Mouse (Mus musculus): Measurements from ENCODE around the gene Slc25a51. TPM values are rescaled to one million over a fixed set of nuclear protein-coding genes. Genes with fewer than 3 reads are reported as not detected.

Slc25a51 gene
- 100 to 1,000 TPM; 103 to 145 (median 128) TPM for total RNA-seq (2022)

DNA sequence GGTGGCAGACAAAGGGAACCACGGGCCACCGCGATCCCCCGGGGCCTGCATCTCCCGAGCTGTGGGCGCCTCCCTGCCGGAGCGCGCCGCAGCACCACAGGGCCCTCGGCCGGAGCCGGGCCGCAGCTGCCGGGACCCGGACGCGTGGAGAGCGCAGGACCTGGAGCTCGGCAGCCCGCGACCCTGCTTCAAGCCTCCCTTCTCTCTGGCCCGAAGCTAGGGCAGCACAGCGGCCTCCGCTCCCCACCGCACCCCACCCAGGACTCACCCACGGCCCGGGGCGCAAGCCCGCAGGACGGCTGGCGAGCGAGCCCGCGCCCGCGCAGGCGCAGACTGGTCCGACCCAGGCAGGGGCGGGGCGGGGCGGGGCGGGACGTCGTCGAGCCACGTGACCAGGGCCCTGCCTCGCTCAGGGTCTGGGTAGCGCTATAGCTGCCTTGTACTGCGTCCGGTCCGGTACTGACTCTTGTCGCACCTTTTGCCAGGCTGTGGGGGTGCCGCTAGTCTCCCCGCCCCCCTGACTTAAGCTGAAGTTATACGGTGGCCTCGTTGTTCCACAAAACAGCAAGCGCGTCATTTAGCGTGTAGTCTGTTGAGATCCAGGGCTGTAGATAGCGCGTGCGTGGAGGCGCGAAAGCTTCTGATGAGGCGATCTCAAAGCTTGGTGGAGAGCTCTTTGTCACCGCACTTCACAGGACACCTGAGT, at the start of gene Slc25a51:
Gene Slc25a51 (minus strand): TSS at position 340 of the 706 bp plus-strand sequence.
- DNase-seq (ENCODE audit: low spot score in 2 of 2), result peak; percentile 84 to 87

- DNase-seq (ENCODE audit: low spot score in 2 of 2), result no peak
Measured at GRCm38 (mm10) chr4:45457543-45457942, 49.0 kb upstream of the Slc25a51 start.

- DNase-seq (ENCODE audit: low spot score in 2 of 2), result no peak
Measured at GRCm38 (mm10) chr4:45455001-45455400, 46.4 kb upstream of the Slc25a51 start.

DNA sequence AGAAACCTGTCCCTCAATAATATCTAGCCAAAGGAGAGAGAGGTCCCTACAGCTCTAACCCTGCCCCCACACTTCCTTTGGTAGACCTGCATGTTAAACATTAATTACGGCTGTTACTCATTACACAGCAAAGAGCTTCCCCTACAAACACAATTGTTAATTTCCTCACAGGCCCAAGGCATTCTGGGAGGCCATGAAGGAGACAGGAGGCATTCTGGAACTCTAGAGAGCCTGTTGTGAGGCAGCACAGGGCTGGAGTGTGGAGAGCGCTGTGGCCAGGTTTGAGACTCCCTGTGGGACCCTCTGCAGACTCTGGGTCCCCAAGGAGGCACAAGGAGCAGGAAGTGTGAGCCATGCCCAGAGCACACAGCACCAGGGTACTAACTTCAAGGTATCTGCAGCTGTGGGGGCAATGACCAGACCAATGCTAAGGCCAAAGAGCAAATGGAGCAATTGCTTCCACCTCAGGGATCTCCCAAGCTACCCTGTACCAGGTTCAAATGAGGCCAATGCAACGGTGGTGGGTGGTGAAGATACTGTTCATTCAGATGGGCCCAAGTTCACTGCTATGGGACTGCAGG, 44.8 kb upstream of the Slc25a51 start:
- no peak for DNase-seq (ENCODE audit: low spot score in 2 of 2)

DNA sequence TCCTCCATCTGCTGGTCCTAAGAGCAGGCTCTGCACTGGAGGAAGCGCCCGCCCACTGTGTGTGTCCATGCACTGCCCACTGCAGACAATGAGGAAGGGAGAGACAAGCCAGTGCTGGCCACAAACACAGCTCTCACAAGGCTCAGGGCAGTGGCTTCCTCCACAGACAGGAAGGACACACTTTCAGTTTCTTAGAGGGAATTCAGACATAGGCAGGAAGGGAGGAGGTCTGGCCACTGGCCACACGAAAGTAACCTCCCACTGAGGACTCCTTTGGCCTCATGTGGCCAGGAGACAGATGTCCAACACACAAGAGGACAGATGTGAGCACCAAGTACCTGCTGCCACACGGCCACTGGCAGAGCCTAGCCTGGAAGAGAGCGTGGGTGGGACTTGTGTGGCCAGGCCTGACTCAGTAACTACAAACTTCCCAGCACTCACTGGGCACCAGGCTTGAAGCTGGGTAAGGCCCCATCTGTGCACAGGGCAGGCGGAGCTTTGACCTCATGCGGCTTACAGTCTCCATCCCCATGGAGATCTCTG, 44.1 kb upstream of the Slc25a51 start:
- no peak for DNase-seq (ENCODE audit: low spot score in 2 of 2)

DNA sequence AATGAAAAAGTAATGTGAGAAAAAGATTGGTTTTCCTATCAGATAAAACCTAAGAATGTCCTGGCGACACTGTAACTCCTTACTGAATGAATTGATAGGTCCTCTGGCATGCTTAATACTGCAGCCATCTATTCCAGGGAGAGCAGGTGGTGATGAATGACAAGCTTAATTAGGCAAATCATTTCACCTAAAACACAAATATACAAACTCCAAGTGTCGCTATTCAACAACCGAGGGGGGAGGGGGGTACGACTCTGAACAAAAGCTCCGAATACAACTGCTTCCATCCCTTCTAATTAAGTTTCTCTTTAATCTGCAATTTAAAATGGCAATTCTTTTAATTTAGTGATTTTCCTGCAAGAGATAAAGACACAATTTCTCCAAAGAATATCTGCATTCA, 40.4 kb upstream of the Slc25a51 start:
- DNase-seq (ENCODE audit: low spot score in 2 of 2), result no peak

DNA sequence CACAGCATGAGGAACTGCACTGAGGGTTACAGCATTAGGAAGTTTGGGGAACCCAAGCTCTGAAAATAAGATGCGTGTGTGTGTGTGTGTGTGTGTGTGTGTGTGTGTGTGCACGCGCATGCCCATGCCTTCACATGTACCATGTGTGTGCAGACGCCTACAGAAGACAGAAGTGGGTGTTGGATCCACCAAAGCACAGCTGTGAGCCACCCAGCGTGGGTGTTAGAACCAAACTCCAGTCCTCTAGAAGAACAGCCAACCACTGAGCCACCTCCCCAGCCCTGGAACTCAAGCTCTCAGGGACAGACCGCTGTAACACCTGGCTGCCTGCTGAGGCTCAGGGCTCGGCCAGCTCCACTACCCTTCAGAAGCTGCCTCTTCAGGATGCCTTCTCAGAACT, 39.9 kb upstream of the Slc25a51 start:
- DNase-seq (ENCODE audit: low spot score in 2 of 2), result peak; percentile 40 to 41

DNA sequence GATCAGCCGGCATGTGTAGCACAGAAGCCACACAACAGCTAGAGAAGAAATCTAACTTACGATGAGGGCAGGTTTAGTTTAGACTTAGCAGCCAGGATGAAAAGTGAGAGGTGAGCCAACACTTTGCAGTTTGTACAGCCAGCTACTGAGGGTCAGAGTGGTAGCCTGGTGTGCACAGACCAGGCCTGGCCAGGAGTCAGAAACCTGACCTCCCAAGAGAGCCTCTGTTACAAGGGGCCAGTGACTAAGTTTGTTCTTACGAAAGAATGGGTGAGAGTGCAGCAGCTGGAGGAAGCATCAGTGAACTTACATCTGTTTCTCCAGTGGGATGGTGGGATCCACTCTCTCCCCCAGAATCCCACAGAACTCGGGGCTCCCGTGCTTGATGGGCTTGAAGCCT, 38.6 kb upstream of the Slc25a51 start:
- DNase-seq (ENCODE audit: low spot score in 2 of 2), result no peak

GRCm38 (mm10) chr4:45445235-45445634, 36.7 kb upstream of the Slc25a51 start:
- no peak for DNase-seq (ENCODE audit: low spot score in 2 of 2)

DNA sequence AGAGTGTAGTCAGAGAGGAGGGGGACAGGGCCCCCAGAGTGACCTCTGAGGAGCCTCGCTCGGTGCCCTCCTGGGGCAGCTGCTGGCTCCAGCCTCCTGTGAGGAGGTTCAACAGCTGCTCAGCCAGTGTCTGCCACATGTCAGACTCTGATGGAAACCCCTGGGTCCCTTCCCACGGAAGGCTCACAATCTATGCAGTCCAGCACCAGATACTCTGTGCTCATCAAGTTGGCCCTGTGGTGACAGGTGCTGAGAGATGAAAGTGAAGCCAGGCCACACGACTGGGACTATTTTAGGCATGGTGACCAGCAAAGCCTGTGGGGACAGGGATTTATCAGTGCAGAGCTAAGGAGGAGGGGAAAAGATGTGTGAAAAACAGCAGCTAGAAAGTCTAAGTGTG, 36.2 kb upstream of the Slc25a51 start:
- no peak for DNase-seq (ENCODE audit: low spot score in 2 of 2)

DNA sequence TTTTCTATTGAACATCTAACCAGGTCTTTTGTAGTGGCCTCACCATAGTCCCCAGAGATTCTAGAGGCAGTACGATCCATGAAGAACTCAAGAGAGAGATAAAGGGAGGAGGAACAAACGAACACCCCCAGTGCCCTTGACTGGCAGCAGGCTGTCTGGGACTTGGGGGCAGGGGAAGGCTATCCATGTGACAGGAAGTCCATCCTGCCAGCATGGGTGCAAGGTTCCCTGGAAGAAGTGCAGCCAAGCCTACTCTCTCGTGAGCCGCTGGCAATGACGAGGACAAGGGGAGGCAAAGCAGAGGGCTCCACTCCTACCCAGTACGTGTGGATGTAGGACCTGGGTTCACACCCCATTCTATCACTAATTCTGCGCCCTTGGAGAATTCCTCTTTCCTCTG, 35.1 kb upstream of the Slc25a51 start:
- DNase-seq (ENCODE audit: low spot score in 2 of 2), result no peak

DNA sequence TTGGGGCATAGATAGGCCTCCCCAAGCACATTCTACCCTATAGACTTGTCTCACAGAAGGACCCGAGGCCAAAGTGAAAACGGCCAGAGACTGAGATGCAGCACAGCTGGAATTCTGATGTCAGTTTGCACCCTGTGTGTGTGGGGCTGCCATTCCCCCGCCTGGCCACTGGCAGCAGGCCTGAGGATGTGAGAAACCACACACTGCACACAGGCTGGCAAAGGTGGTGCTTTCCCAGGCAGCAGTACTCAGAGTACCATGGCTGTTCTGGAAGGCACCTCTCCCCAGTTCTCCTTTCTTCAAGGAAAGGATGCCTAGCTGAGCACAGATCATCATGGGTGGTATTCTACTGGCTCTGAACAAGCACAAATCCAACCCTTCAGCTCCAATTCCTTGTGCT, 33.7 kb upstream of the Slc25a51 start:
- DNase-seq (ENCODE audit: low spot score in 2 of 2), result no peak

DNA sequence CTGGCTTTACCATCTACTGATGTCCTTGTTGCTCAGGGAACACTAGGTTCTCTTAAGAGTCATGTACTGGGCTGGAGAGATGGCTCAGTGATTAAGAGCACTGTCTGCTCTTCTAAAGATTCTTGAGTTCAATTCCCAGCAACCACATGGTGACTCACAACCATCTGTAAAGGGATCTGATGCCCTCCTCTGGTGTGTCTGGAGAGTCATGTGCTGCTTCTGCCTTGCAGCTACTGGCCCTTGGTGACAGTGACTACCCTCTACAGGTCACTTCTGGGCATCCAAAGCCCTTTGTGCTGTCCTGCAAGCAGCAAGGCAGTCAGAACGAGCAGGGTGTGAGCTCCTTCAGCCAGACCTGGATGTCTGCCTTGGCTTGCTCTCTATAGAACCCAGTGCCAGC, 33.2 kb upstream of the Slc25a51 start:
- no peak for DNase-seq (ENCODE audit: low spot score in 2 of 2)

DNA sequence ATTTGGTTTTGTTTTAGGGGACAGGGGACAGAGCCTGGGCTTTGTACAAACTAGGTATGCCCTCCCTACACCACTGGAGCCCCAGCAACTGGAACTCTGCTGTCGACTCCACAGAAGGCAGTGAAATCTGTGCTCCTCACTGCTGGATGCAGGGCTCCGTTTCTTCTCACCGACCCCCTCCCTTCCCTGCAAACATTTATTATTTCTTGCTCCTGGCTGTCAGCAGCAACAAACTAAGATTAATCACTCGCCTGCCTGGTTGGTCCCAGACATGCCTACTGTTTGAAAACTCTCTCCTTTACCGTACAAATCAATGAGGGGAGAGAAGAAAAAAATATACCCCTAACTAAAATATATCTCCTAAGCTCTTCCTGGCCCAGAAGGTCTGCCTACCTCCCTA, 30.7 kb upstream of the Slc25a51 start:
- DNase-seq (ENCODE audit: low spot score in 2 of 2), result no peak

DNA sequence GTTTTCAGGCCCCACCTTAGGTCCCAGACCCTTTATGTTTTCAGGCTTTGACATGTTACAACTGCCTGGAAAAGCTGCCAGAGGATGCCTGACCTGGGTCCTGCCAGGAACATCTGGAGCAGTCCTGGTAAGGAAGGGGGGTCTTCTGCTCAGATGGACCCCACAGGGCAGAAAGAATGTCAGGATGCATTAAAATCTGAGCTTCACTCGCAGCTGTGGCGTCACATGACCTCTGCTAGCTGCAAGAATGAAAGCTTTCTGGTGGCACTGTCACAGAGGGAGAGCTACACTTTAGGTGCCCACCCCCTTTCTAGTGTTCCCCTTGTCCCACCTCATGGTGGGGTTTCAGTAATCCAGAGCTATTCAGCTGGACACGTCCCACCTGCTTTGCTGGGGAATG, 28.4 kb upstream of the Slc25a51 start:
- no peak for DNase-seq (ENCODE audit: low spot score in 2 of 2)

- DNase-seq (ENCODE audit: low spot score in 2 of 2), result no peak
Measured at GRCm38 (mm10) chr4:45436383-45436913, 27.9 kb upstream of the Slc25a51 start.

- DNase-seq (ENCODE audit: low spot score in 2 of 2), result no peak
Measured at GRCm38 (mm10) chr4:45435899-45436298, 27.3 kb upstream of the Slc25a51 start.

DNA sequence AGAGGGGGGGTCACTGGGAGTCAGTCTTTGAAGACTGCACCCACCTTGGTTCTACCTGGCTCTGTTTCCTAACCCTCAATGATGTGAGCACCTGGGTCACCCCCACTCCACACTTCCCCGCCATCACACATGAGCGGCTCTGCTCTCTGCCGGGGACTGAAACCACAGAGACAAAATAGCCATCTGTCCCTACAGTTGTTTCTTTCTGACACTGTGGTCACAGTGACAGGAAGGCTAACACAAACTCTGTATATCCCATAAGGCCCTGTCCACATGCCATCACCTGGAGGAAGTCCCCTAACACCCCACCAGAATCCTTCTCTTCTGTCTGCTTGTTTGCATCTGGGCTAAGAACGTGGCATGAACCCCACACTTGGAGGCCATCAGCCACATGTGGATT, 26.1 kb upstream of the Slc25a51 start:
- no peak for DNase-seq (ENCODE audit: low spot score in 2 of 2)

DNA sequence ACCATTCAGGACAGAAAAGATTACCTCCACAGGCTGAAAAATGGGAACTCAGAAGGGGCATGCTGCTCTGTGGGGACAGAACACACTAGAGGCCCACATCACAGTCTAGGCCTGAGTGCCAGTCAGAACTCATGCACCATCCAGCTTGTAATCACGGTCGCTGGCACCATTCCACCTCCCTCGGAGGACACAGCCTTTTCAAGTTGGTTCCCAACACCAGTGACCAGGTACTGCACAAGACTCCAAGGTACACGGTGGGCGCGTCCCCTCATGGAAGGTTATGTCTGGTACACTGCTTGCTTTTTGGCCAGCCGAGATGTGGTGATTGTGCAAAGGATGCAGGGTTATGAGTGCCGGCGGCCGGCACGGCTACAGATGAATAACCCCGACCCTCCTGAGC, 25.5 kb upstream of the Slc25a51 start:
- DNase-seq (ENCODE audit: low spot score in 2 of 2), result no peak

DNA sequence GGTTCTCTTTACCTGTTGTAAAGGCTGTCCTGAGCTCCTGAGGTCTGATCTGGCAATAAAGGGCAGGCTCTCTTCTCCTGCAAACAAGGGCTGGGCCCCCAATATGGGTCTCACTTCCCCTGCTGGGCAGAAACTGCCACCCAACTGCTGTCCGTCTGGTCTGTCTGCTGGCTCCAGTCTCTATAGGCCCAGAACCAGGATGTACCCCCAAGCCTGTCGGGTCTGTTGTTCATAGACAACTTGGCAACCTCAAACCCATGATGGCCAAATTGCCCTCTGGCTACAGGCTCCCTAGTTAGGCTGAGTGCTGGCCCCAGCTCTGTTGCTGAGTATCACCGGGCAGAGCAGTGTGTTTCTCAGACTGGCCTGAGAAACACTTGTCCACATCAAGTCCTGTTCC, 23.2 kb upstream of the Slc25a51 start:
- DNase-seq (ENCODE audit: low spot score in 2 of 2), result no peak

DNA sequence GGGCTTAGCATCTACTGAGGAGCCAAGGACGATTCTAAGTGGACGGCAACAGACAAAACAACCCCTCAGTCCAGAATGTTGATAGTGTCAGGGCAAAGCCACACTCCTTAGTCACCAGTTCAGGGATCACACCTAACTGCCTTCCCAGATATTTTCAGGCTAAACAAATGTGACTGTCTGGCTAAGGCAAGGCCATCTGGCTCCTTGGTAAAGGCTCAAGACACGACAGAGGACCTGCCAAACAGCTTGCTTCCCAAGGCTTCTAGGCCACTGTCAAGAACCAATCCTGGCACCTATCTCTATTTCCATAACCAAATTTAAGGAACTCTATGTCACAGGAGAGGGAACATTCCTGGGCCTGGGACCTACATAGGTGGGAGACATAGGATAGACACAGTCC, 22.8 kb upstream of the Slc25a51 start:
- no peak for DNase-seq (ENCODE audit: low spot score in 2 of 2)

DNA sequence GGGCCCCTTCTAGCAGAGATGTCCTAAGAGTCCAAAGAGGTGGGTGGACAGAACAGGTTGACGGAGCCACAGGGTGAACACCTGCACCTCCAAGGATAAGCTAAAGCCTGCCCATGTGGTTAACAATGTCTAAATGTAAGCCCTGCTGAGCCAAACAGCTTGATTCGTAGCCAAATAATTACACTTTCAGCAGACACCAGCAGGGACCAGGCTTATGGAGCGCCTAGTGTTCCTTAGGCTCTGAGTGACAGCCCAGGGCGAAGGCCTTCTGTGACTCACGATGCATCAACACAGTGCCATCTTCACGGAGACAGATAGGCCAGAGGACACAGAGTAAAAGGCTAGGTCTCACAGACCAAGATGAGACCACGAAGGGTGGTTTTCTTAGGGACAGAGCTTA, 20.9 kb upstream of the Slc25a51 start:
- no peak for DNase-seq (ENCODE audit: low spot score in 2 of 2)

Measured in layer of hippocampus, adult 8-10 months (tissue).